Mouse (Mus musculus) thymus, postnatal 25 days (tissue): ENCODE data around the gene Arf5.

Source experiments
- DNase-seq: peaks from one replicate; pipeline ENCODE4 v3.0.0; 2022

Arf5 gene

GRCm38 (mm10) chr6:28428290-28428689 lies 4.9 kb downstream of the Arf5 start, which contains the start of gene Gcc1:
Gcc1 (minus strand) TSS chr6:28428390.
- no peak for DNase-seq

GRCm38 (mm10) chr6:28429870-28430269 lies 6.5 kb downstream of the Arf5 start:
- no peak for DNase-seq

GRCm38 (mm10) chr6:28430795-28431537 lies 7.6 kb downstream of the Arf5 start:
- peak; percentile 9 for DNase-seq

GRCm38 (mm10) chr6:28431538-28431855 lies 8.1 kb downstream of the Arf5 start:
- DNase-seq = no peak

- no peak for DNase-seq
Observed at GRCm38 (mm10) chr6:28447937-28448336, 24.6 kb downstream of the Arf5 start.

- no peak for DNase-seq
Observed at GRCm38 (mm10) chr6:28449253-28449652, 25.9 kb downstream of the Arf5 start, which contains the start of gene Pax4. Pax4 (minus strand) TSS chr6:28449353.

GRCm38 (mm10) chr6:28450481-28450880 lies 27.1 kb downstream of the Arf5 start:
- no peak for DNase-seq

- no peak for DNase-seq
Observed at GRCm38 (mm10) chr6:28450977-28451376, 27.6 kb downstream of the Arf5 start.

- DNase-seq = no peak
Observed at GRCm38 (mm10) chr6:28459221-28459668, 35.9 kb downstream of the Arf5 start.

- DNase-seq = peak; percentile 68
Observed at GRCm38 (mm10) chr6:28460534-28460933, 37.2 kb downstream of the Arf5 start.

- DNase-seq = no peak
Observed at GRCm38 (mm10) chr6:28464630-28465029, 41.3 kb downstream of the Arf5 start.

GRCm38 (mm10) chr6:28470017-28470602 lies 46.8 kb downstream of the Arf5 start:
- no peak for DNase-seq

GRCm38 (mm10) chr6:28470621-28471020 lies 47.3 kb downstream of the Arf5 start:
- DNase-seq = no peak

- DNase-seq = no peak
Observed at GRCm38 (mm10) chr6:28471284-28472035, 48.1 kb downstream of the Arf5 start.

GRCm38 (mm10) chr6:28474211-28474610 lies 50.9 kb downstream of the Arf5 start:
- DNase-seq = no peak

GRCm38 (mm10) chr6:28474839-28475238 lies 51.5 kb downstream of the Arf5 start, which contains the start of gene Snd1:
Snd1 (plus strand) TSS chr6:28475139.
- DNase-seq = no peak
